Mouse (Mus musculus) intestine, embryonic 15.5 days (tissue): ENCODE data around the gene Dph2. TPM values are rescaled to one million over a fixed set of nuclear protein-coding genes. Genes with fewer than 3 reads are reported as not detected.
A peak's percentile ranks its signal among the peaks of the same experiment; 100 is the strongest.

Experiments
- ATAC-seq: fragments of 200-750 bp; cut with Nextera tagmentation; 2 replicates; pipeline ENCODE4 v1.8.0; 2017; ENCODE audit warnings: moderate TSS enrichment, moderate library complexity
- H3K27ac ChIP-seq: fragments of 300-500 bp; sonication (generic); 2 replicates; pipeline ENCODE4 v1.5.1; 2015; ENCODE audit warnings: mild to moderate bottlenecking, inconsistent platforms
- H3K27me3 ChIP-seq: fragments of 300-500 bp; sonication (generic); replicated peaks from 2 replicates; pipeline ENCODE4 v1.6.1; 2015; ENCODE audit warnings: inconsistent platforms
- H3K36me3 ChIP-seq: fragments of 300-500 bp; sonication (generic); 2 replicates; pipeline ENCODE4 v1.6.1; 2015; ENCODE audit warnings: inconsistent platforms
- H3K4me1 ChIP-seq: fragments of 300-500 bp; sonication (generic); replicated peaks from 2 replicates; pipeline ENCODE4 v1.6.1; 2015; ENCODE audit warnings: inconsistent platforms
- H3K4me2 ChIP-seq: fragments of 300-500 bp; sonication (generic); replicated peaks from 2 replicates; pipeline ENCODE4 v1.6.1; 2015; ENCODE audit warnings: mild to moderate bottlenecking, inconsistent platforms
- H3K4me3 ChIP-seq: fragments of 300-500 bp; sonication (generic); replicated peaks from 2 replicates; pipeline ENCODE4 v1.5.1; 2015; ENCODE audit warnings: inconsistent platforms
- H3K9ac ChIP-seq: fragments of 300-500 bp; sonication (generic); 2 replicates; pipeline ENCODE4 v1.6.1; 2015; ENCODE audit warnings: inconsistent platforms
- H3K9me3 ChIP-seq: fragments of 300-500 bp; sonication (generic); 2 replicates; pipeline ENCODE4 v1.6.1; 2016; ENCODE audit warnings: inconsistent platforms
- WGBS: fragments of 180-500 bp; shearing (Covaris S2); methylation state at CpG from one replicate; pipeline ENCODE4 v1.1.7; 2015; 5-methylcytosine and 5-hydroxymethylcytosine counted together
- polyA plus RNA-seq: library from polyadenylated mRNA; unstranded; fragments of >200 nt; fragmentation: Nextera tagmentation; extraction: Ambion mirVana; gene quantifications from 2 replicates; pipeline ENCODE4 v1.2.1, GENCODE M21; 2015

Gene Dph2
- polyA plus RNA-seq, 1 experiment from 2014 or later = 17.1 TPM

GRCm38 (mm10) chr4:117886644-117887043, 5.2 kb downstream of the Dph2 start:
- H3K9ac ChIP-seq = peak overlapping the region; percentile 91
- no peaks in the 10 kb centered on the region for H3K27me3 ChIP-seq
- peak; percentile 9; the same call in 1 of the 2 replicates for ATAC-seq
- 2% methylated on average over 24 of the region's 24 CpGs for WGBS
- H3K9me3 ChIP-seq = no peaks in the 10 kb centered on the region
- H3K4me1 ChIP-seq = peaks cover 33% of the 10 kb centered on the region
- H3K4me2 ChIP-seq = peak overlapping the region; percentile 89
- peak overlapping the region; percentile 95 for H3K4me3 ChIP-seq
- H3K36me3 ChIP-seq = peaks cover 17% of the 10 kb centered on the region
- H3K27ac ChIP-seq = peak overlapping the region; percentile 56

GRCm38 (mm10) chr4:117885994-117886393, 5.8 kb downstream of the Dph2 start:
- WGBS = 78% methylated on average over 9 of the region's 9 CpGs
- H3K27me3 ChIP-seq = no peaks in the 10 kb centered on the region
- H3K9me3 ChIP-seq = no peaks in the 10 kb centered on the region
- H3K4me2 ChIP-seq = peak overlapping the region; percentile 89
- ATAC-seq = no peak
- H3K27ac ChIP-seq = no peak overlapping the region
- H3K36me3 ChIP-seq = peaks cover 17% of the 10 kb centered on the region
- H3K4me1 ChIP-seq = peaks cover 29% of the 10 kb centered on the region
- H3K9ac ChIP-seq = peak overlapping the region; percentile 91; the same call in 1 of the 2 replicates
- H3K4me3 ChIP-seq = peak overlapping the region; percentile 95

- Histone ChIP-seq H3K27me3 (no peaks in the 10 kb centered on the region), H3K36me3 (peaks cover 12% of the 10 kb centered on the region), H3K9ac (no peak overlapping the region), H3K9me3 (no peaks in the 10 kb centered on the region), H3K27ac (no peak overlapping the region), H3K4me1 (peaks cover 25% of the 10 kb centered on the region), H3K4me2 (no peak overlapping the region), H3K4me3 (no peak overlapping the region)
- WGBS = 96% methylated on average over 10 of the region's 10 CpGs
- ATAC-seq = no peak
Observed at GRCm38 (mm10) chr4:117885093-117885492, 6.7 kb downstream of the Dph2 start.

GRCm38 (mm10) chr4:117884146-117884545, 7.7 kb downstream of the Dph2 start:
- peak overlapping the region; percentile 92 for H3K4me2 ChIP-seq
- H3K27me3 ChIP-seq = no peaks in the 10 kb centered on the region
- peaks cover 8% of the 10 kb centered on the region for H3K36me3 ChIP-seq
- H3K4me3 ChIP-seq = peak overlapping the region; percentile 77; the same call in 1 of the 2 replicates
- no peak overlapping the region for H3K9ac ChIP-seq
- no peak overlapping the region for H3K27ac ChIP-seq
- 100% methylated on average over 1 of the region's 1 CpGs for WGBS
- no peak for ATAC-seq
- H3K9me3 ChIP-seq = no peaks in the 10 kb centered on the region
- peaks cover 25% of the 10 kb centered on the region for H3K4me1 ChIP-seq

GRCm38 (mm10) chr4:117882701-117883691, 8.8 kb downstream of the Dph2 start, which contains the start of gene B4galt2:
TSS of gene B4galt2 (minus strand) at chr4:117883487.
- WGBS = under 1% methylated on average over 93 of the region's 103 CpGs
- H3K9ac ChIP-seq = peak within 1 kb of the TSS; percentile 80
- no peaks in the 10 kb centered on the region for H3K27me3 ChIP-seq
- H3K4me3 ChIP-seq = peak within 1 kb of the TSS; percentile 77
- peak within 1 kb of the TSS; percentile 64; the same call in 1 of the 2 replicates for H3K27ac ChIP-seq
- H3K36me3 ChIP-seq = peaks cover 8% of the 10 kb centered on the region
- peaks cover 25% of the 10 kb centered on the region for H3K4me1 ChIP-seq
- no peaks in the 10 kb centered on the region for H3K9me3 ChIP-seq
- ATAC-seq = peak; percentile 56
- peak within 1 kb of the TSS; percentile 92 for H3K4me2 ChIP-seq

GRCm38 (mm10) chr4:117878703-117879102, 13.1 kb downstream of the Dph2 start:
- no peak overlapping the region for H3K9ac ChIP-seq
- H3K4me2 ChIP-seq = no peak overlapping the region
- H3K4me3 ChIP-seq = no peak overlapping the region
- H3K27me3 ChIP-seq = no peaks in the 10 kb centered on the region
- H3K4me1 ChIP-seq = peaks cover 7% of the 10 kb centered on the region
- 83% methylated on average over 5 of the region's 5 CpGs for WGBS
- H3K9me3 ChIP-seq = no peaks in the 10 kb centered on the region
- no peak for ATAC-seq
- H3K27ac ChIP-seq = no peak overlapping the region
- H3K36me3 ChIP-seq = peaks cover 17% of the 10 kb centered on the region

GRCm38 (mm10) chr4:117878301-117878700, 13.5 kb downstream of the Dph2 start:
- Histone ChIP-seq H3K9ac (no peak overlapping the region), H3K4me2 (no peak overlapping the region), H3K4me1 (peaks cover 4% of the 10 kb centered on the region; the same call in 1 of the 2 replicates), H3K9me3 (no peaks in the 10 kb centered on the region), H3K36me3 (peaks cover 20% of the 10 kb centered on the region), H3K4me3 (no peak overlapping the region), H3K27ac (no peak overlapping the region), H3K27me3 (no peaks in the 10 kb centered on the region)
- 56% methylated on average over 10 of the region's 10 CpGs for WGBS
- no peak for ATAC-seq

- 88% methylated on average over 9 of the region's 9 CpGs for WGBS
Observed at GRCm38 (mm10) chr4:117873615-117874014, 18.2 kb downstream of the Dph2 start.

GRCm38 (mm10) chr4:117872471-117872886, 19.4 kb downstream of the Dph2 start, which contains the start of gene Ccdc24:
TSS of gene Ccdc24 (minus strand) at chr4:117872557.
- H3K9me3 ChIP-seq = no peaks in the 10 kb centered on the region
- H3K27me3 ChIP-seq = no peaks in the 10 kb centered on the region
- peaks cover 20% of the 10 kb centered on the region for H3K36me3 ChIP-seq
- H3K4me1 ChIP-seq = peaks cover 15% of the 10 kb centered on the region
- 5% methylated on average over 14 of the region's 14 CpGs for WGBS
- ATAC-seq = peak; percentile 57
- peak within 1 kb of the TSS; percentile 29 for H3K4me3 ChIP-seq
- no peak within 1 kb of the TSS; the same call in 1 of the 2 replicates for H3K9ac ChIP-seq
- H3K4me2 ChIP-seq = peak within 1 kb of the TSS; percentile 56
- H3K27ac ChIP-seq = no peak within 1 kb of the TSS

More at GRCm38 (mm10) chr4:117873615-117874014, 18.2 kb downstream of the Dph2 start:
- no peak overlapping the region for H3K4me3 ChIP-seq
- no peak overlapping the region for H3K27ac ChIP-seq
- no peaks in the 10 kb centered on the region for H3K9me3 ChIP-seq
- no peak for ATAC-seq
- no peak overlapping the region for H3K4me2 ChIP-seq
- H3K27me3 ChIP-seq = no peaks in the 10 kb centered on the region
- peaks cover 10% of the 10 kb centered on the region for H3K4me1 ChIP-seq
- peaks cover 20% of the 10 kb centered on the region for H3K36me3 ChIP-seq
- H3K9ac ChIP-seq = no peak overlapping the region

GRCm38 (mm10) chr4:117871787-117872186, 20.0 kb downstream of the Dph2 start:
- Histone ChIP-seq H3K4me2 (no peak overlapping the region), H3K27ac (no peak overlapping the region), H3K4me1 (peaks cover 15% of the 10 kb centered on the region), H3K36me3 (peaks cover 14% of the 10 kb centered on the region), H3K27me3 (no peaks in the 10 kb centered on the region), H3K4me3 (no peak overlapping the region), H3K9ac (no peak overlapping the region), H3K9me3 (no peaks in the 10 kb centered on the region)
- 65% methylated on average over 7 of the region's 7 CpGs for WGBS
- ATAC-seq = no peak

GRCm38 (mm10) chr4:117870437-117870836, 21.4 kb downstream of the Dph2 start:
- Histone ChIP-seq H3K4me2 (no peak overlapping the region), H3K9ac (no peak overlapping the region), H3K4me3 (no peak overlapping the region), H3K27ac (no peak overlapping the region), H3K9me3 (no peaks in the 10 kb centered on the region), H3K27me3 (no peaks in the 10 kb centered on the region), H3K4me1 (peaks cover 25% of the 10 kb centered on the region), H3K36me3 (0 out of 2 replicates have a peak, but pooled peaks cover 4% of the 10 kb centered on the region)
- WGBS = 50% methylated on average over 1 of the region's 1 CpGs
- ATAC-seq = no peak

- no peak overlapping the region for H3K4me3 ChIP-seq
- H3K27me3 ChIP-seq = no peaks in the 10 kb centered on the region
- no peak for ATAC-seq
- H3K4me2 ChIP-seq = no peak overlapping the region
- 59% methylated on average over 9 of the region's 9 CpGs for WGBS
- no peak overlapping the region for H3K27ac ChIP-seq
- no peak overlapping the region for H3K9ac ChIP-seq
- H3K36me3 ChIP-seq = 0 out of 2 replicates have a peak, but pooled peaks cover 4% of the 10 kb centered on the region
- peaks cover 25% of the 10 kb centered on the region for H3K4me1 ChIP-seq
- H3K9me3 ChIP-seq = no peaks in the 10 kb centered on the region
Observed at GRCm38 (mm10) chr4:117869317-117869716, 22.5 kb downstream of the Dph2 start.
